Mouse (Mus musculus) lung, postnatal 4 days (tissue): ENCODE measurements around the gene Fbxl13.

ENCODE experiments used
- DNase-seq, 2 experiments: peaks; one replicate each; pipeline ENCODE4 v3.0.0; 2021

Gene Fbxl13

GRCm38 (mm10) chr5:21645439-21646132, at the start of gene Fbxl13, which contains the start of gene Armc10:
Gene Fbxl13, minus strand, starts transcription at chr5:21645634.
Gene Armc10, plus strand, starts transcription at chr5:21645813.
- DNase-seq = peak; percentile 90 to 95

- no peak for DNase-seq
Measured at GRCm38 (mm10) chr5:21694854-21695490, 49.5 kb upstream of the Fbxl13 start.

GRCm38 (mm10) chr5:21693372-21693870, 48.0 kb upstream of the Fbxl13 start:
- no peak for DNase-seq

- no peak for DNase-seq
Measured at GRCm38 (mm10) chr5:21692230-21692629, 46.8 kb upstream of the Fbxl13 start.

GRCm38 (mm10) chr5:21687042-21687441, 41.6 kb upstream of the Fbxl13 start:
- DNase-seq = no peak

GRCm38 (mm10) chr5:21685001-21685400, 39.6 kb upstream of the Fbxl13 start:
- no peak for DNase-seq

GRCm38 (mm10) chr5:21683811-21684210, 38.4 kb upstream of the Fbxl13 start:
- no peak for DNase-seq

GRCm38 (mm10) chr5:21680940-21681339, 35.5 kb upstream of the Fbxl13 start:
- no peak for DNase-seq

- no peak for DNase-seq
Measured at GRCm38 (mm10) chr5:21680029-21680428, 34.6 kb upstream of the Fbxl13 start.

GRCm38 (mm10) chr5:21678363-21678762, 32.9 kb upstream of the Fbxl13 start:
- DNase-seq = no peak

- DNase-seq = peak in 1 of 2 experiments; percentile 21
Measured at GRCm38 (mm10) chr5:21677939-21678338, 32.5 kb upstream of the Fbxl13 start.

- DNase-seq = no peak
Measured at GRCm38 (mm10) chr5:21675494-21675893, 30.1 kb upstream of the Fbxl13 start.

- no peak for DNase-seq
Measured at GRCm38 (mm10) chr5:21675019-21675418, 29.6 kb upstream of the Fbxl13 start.

- DNase-seq = no peak
Measured at GRCm38 (mm10) chr5:21673742-21674141, 28.3 kb upstream of the Fbxl13 start.

- peak in 1 of 2 experiments; percentile 43 for DNase-seq
Measured at GRCm38 (mm10) chr5:21672812-21673635, 27.6 kb upstream of the Fbxl13 start.

GRCm38 (mm10) chr5:21669307-21669706, 23.9 kb upstream of the Fbxl13 start:
- no peak for DNase-seq

GRCm38 (mm10) chr5:21667191-21668137, 22.0 kb upstream of the Fbxl13 start:
- no peak for DNase-seq

GRCm38 (mm10) chr5:21663081-21663480, 17.6 kb upstream of the Fbxl13 start:
- no peak for DNase-seq

- DNase-seq = no peak
Measured at GRCm38 (mm10) chr5:21660850-21661249, 15.4 kb upstream of the Fbxl13 start.

GRCm38 (mm10) chr5:21658623-21659395, 13.4 kb upstream of the Fbxl13 start:
- DNase-seq = peak; percentile 85 to 87

GRCm38 (mm10) chr5:21658038-21658437, 12.6 kb upstream of the Fbxl13 start:
- DNase-seq = no peak
